Mouse (Mus musculus): ENCODE data around the gene Cyp26c1.

Cyp26c1 gene

GRCm38 (mm10) chr19:37698273-37699160, 13.1 kb downstream of the Cyp26c1 start:
- DNase-seq (ENCODE audit: low read depth, low spot score): no peak

GRCm38 (mm10) chr19:37699711-37700110, 14.3 kb downstream of the Cyp26c1 start:
- no peak for DNase-seq (ENCODE audit: low read depth, low spot score)

GRCm38 (mm10) chr19:37702377-37703076, 17.1 kb downstream of the Cyp26c1 start:
- DNase-seq (ENCODE audit: low read depth, low spot score): no peak

GRCm38 (mm10) chr19:37703902-37704509, 18.6 kb downstream of the Cyp26c1 start:
- DNase-seq (ENCODE audit: low read depth, low spot score): peak; percentile 64

GRCm38 (mm10) chr19:37705722-37706121, 20.3 kb downstream of the Cyp26c1 start:
- no peak for DNase-seq (ENCODE audit: low read depth, low spot score)

- no peak for DNase-seq (ENCODE audit: low read depth, low spot score)
Measured at GRCm38 (mm10) chr19:37714681-37715080, 29.3 kb downstream of the Cyp26c1 start.

- DNase-seq (ENCODE audit: low read depth, low spot score): no peak
Measured at GRCm38 (mm10) chr19:37715980-37716379, 30.6 kb downstream of the Cyp26c1 start.

- no peak for DNase-seq (ENCODE audit: low read depth, low spot score)
Measured at GRCm38 (mm10) chr19:37716524-37717175, 31.3 kb downstream of the Cyp26c1 start.

- DNase-seq (ENCODE audit: low read depth, low spot score): no peak
Measured at GRCm38 (mm10) chr19:37719166-37719565, 33.8 kb downstream of the Cyp26c1 start.

GRCm38 (mm10) chr19:37724591-37724990, 39.2 kb downstream of the Cyp26c1 start:
- DNase-seq (ENCODE audit: low read depth, low spot score): no peak

- DNase-seq (ENCODE audit: low read depth, low spot score): no peak
Measured at GRCm38 (mm10) chr19:37726585-37726984, 41.2 kb downstream of the Cyp26c1 start.

GRCm38 (mm10) chr19:37727366-37727765, 42.0 kb downstream of the Cyp26c1 start:
- DNase-seq (ENCODE audit: low read depth, low spot score): no peak

GRCm38 (mm10) chr19:37735426-37735825, 50.0 kb downstream of the Cyp26c1 start:
- DNase-seq (ENCODE audit: low read depth, low spot score): no peak

GRCm38 (mm10) chr19:37738575-37738974, 53.2 kb downstream of the Cyp26c1 start:
- no peak for DNase-seq (ENCODE audit: low read depth, low spot score)

GRCm38 (mm10) chr19:37740043-37740442, 54.7 kb downstream of the Cyp26c1 start:
- no peak for DNase-seq (ENCODE audit: low read depth, low spot score)
